Mouse (Mus musculus) left cerebral cortex, postnatal 36 days (tissue): Measurements from ENCODE around the gene Snca. TPM values are rescaled to one million over a fixed set of nuclear protein-coding genes. Genes with fewer than 3 reads are reported as not detected.

Experiments
- DNase-seq, 2 experiments: peaks; one replicate each; pipeline ENCODE4 v3.0.0; 2021 to 2022; ENCODE audit warnings: low spot score in 2 of 2, mixed read lengths in 1 of 2
- intact Hi-C: fragments of 180-260 bp; cut with DNase I; formaldehyde crosslinking; loops from one replicate; pipeline ENCODE4 v1.15.1; 2025
- total RNA-seq, 2 experiments: library from RNA; stranded (reverse); gene quantifications; 2 replicates each; pipeline ENCODE4 v1.2.3; 2021

Snca gene
- total RNA-seq: 100 to 1,000 TPM; 362 to 381 TPM

- intact Hi-C loops: loop anchor here (5.0 kb wide), 1 partner anchor 142 kb away; no protein-coding TSS in a partner anchor
- DNase-seq: peak; percentile 49 to 60
These were observed at the start of gene Snca for GRCm38 (mm10) chr6:60829282-60829891. TSS of gene Snca (minus strand) at chr6:60829855.

DNA sequence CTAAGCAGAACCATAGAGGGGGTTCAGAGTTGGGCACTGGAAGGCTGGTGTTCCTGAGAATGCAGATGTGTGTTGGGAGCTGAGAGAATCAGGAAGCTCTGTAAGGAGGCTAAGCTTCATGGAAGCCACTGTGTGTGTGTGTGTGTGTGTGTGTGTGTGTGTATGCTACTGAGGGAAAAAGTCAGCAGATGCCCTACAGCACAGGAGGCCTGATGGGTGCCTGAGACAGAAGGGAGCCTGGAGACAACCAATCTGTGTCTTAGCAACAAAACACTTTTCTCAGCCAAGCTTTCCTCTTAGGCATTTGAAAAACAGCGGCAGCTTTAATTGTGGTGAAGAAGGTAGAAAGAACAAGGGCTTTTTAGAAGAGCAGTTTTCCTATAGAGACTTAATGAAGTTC lies 40.5 kb upstream of the Snca start:
- no peak for DNase-seq
- intact Hi-C loops: no loop called here

- no peak for DNase-seq
- intact Hi-C loops: no loop called here
These were observed 26.9 kb upstream of the Snca start for GRCm38 (mm10) chr6:60856599-60856998.

DNA sequence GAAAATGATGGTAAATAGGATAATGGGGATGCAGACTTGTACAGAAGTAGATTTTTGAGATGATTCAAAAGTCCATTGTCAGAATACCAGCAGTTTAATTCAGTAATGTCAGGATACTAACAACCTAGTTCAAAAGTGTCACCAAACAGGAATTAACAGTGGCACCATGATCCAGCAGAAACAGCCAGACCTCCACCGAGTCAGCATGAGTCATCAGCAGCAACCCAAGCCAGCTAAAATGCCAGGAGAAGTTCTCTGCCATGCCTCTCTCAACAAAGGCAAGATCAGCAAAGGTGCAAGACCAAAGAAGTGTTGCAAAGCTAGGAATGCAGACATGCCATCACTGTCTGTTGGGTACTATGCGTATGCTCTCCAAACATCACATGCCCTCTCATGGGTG lies 22.0 kb upstream of the Snca start:
- intact Hi-C loops: no loop called here
- no peak for DNase-seq

- DNase-seq: peak; percentile 82 to 88
- intact Hi-C loops: loop anchor here (5.0 kb wide), 1 partner anchor 141 kb away; no protein-coding TSS in a partner anchor
These were observed 1.0 kb downstream of the Snca start for GRCm38 (mm10) chr6:60828429-60829264.

- peak in 1 of 2 experiments; percentile 13 for DNase-seq
These were observed 1.6 kb downstream of the Snca start for GRCm38 (mm10) chr6:60828047-60828428.

GRCm38 (mm10) chr6:60827290-60827689 lies 2.4 kb downstream of the Snca start:
- no peak for DNase-seq
- intact Hi-C loops: loop anchor here (5.0 kb wide), 1 partner anchor 140 kb away; no protein-coding TSS in a partner anchor

More at GRCm38 (mm10) chr6:60828047-60828428, 1.6 kb downstream of the Snca start:
- intact Hi-C loops: loop anchor here (5.0 kb wide), 1 partner anchor 141 kb away; no protein-coding TSS in a partner anchor

GRCm38 (mm10) chr6:60819272-60819671 lies 10.4 kb downstream of the Snca start:
- intact Hi-C loops: no loop called here
- DNase-seq: no peak

- DNase-seq: no peak
- intact Hi-C loops: no loop called here
These were observed 16.1 kb downstream of the Snca start for GRCm38 (mm10) chr6:60813516-60813915.

- DNase-seq: no peak
- intact Hi-C loops: no loop called here
These were observed 31.4 kb downstream of the Snca start for GRCm38 (mm10) chr6:60798266-60798665.

GRCm38 (mm10) chr6:60793659-60794365 lies 35.8 kb downstream of the Snca start:
- DNase-seq: no peak
- intact Hi-C loops: no loop called here

GRCm38 (mm10) chr6:60786955-60787354 lies 42.7 kb downstream of the Snca start:
- intact Hi-C loops: no loop called here
- DNase-seq: no peak

DNA sequence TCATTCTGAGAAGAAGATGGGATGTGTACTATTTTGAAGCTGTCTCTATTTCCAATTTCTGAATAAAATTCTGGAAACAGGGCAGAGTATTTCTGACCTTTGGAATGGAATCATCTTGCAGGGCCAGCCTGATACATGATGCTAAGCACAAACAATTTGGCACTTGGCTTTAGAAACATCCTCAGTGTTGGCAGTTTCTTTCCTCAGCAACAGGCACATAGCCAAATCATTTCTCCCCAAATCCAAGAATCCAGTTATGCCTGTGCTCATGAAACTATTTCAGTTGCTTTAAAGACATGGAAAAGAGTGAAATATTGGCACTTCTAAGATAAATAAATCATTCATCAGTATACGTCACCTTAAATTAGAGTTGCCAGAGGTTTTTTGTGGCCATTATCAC lies 57.8 kb downstream of the Snca start:
- DNase-seq: peak in 1 of 2 experiments; percentile 14
- intact Hi-C loops: no loop called here

GRCm38 (mm10) chr6:60765696-60766095 lies 64.0 kb downstream of the Snca start:
- intact Hi-C loops: no loop called here
- peak; percentile 17 to 25 for DNase-seq

- DNase-seq: no peak
- intact Hi-C loops: no loop called here
These were observed 66.8 kb downstream of the Snca start for GRCm38 (mm10) chr6:60762864-60763263.

- DNase-seq: no peak
- intact Hi-C loops: no loop called here
These were observed 67.9 kb downstream of the Snca start for GRCm38 (mm10) chr6:60761710-60762109.

DNA sequence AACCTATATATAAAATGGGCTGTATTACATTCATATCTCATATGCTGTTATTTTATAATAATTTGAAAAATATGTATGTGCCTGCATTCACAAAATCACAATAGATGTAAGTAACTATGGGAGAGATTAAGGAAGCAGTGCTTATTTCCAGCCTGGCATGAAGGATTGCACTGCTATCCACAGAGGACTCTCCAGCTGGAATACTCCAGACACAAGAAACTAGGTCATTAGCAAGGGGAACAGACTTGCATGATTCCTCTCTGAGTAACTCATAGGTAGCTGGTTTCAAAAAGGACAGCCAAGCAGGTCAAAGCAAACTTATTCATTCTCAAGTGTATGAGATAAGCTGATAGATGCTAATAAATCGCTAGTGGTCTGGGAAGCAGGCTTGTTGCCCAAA lies 74.7 kb downstream of the Snca start:
- intact Hi-C loops: no loop called here
- DNase-seq: no peak

DNA sequence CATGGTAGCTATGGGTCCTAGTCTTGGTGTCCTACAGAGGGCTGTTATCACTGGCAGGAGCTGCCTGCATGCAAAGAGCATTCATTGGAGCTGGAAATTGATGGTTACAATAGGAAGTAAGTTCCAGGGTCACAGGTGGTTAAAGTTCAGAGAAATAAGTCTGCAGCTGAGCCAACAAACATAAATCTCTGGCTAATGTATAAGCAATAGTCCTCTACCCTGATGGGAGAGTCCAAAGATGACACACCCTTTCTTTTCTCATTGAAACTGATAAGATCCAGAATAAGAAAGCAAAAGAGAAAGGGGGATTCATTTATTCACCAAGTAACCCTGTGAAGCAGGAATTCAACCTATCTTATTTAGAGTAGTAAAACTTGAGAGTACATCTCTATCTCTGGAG lies 83.7 kb downstream of the Snca start:
- intact Hi-C loops: no loop called here
- DNase-seq: no peak

- DNase-seq: no peak
- intact Hi-C loops: no loop called here
These were observed 88.1 kb downstream of the Snca start for GRCm38 (mm10) chr6:60741427-60742071.

- intact Hi-C loops: no loop called here
- no peak for DNase-seq
These were observed 89.9 kb downstream of the Snca start for GRCm38 (mm10) chr6:60739776-60740175.
